Mouse (Mus musculus): ENCODE measurements around the gene Abcg1. TPM values are rescaled to one million over a fixed set of nuclear protein-coding genes. Genes with fewer than 3 reads are reported as not detected.

Gene Abcg1
- total RNA-seq, 2 experiments from 2014 or later: 7.9 to 8.9 TPM

DNA sequence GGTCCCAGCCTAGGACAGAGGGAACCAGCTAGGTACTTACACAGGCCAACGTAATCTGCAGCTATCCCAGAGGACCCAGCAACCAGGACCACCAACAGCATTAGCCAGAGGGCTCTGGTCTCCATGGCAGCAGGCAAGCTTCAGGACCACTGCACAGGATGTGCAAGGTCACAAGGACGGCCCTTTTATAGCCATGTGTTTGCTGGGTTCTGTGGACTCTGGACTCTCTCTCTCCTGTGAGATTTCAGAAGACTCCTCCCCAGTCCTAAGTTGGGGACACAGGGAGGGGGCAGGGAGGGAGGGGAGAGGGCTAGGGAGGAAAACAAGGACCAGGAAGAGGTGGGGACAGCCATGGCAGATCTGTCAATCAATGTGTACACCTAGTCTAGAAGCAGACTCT, 72.0 kb downstream of the Abcg1 start, which contains the start of gene Tff3:
Gene Tff3, minus strand, starts transcription at position 195 of the 400 bp plus-strand sequence.
- DNase-seq: no peak

DNA sequence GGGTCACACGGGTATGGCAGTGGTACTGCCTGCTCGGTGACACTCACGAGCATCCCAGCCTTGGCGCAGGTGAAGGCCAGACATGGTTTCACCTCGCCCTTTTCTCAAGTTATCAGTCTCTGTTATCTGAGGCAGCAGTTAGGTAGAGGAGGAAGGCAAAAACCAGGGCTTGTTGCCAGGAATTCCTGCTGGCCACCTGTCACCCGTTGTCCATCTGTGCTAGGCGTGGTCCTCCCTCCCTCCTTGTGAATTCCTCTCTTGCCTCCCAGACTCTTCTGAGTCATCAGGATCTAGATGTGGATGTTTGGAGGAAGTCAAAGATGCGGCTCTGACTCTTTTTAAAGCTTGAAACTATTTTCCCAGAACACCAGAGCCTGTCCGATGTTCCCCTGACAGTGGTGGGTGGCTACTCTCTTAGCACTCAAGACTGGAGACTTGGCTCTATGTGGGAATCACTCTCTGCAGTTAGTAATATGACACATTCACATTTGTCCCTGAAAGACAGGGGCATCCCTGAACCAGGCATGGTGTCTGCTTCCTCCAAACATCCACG, 73.9 kb downstream of the Abcg1 start:
- DNase-seq: no peak

DNA sequence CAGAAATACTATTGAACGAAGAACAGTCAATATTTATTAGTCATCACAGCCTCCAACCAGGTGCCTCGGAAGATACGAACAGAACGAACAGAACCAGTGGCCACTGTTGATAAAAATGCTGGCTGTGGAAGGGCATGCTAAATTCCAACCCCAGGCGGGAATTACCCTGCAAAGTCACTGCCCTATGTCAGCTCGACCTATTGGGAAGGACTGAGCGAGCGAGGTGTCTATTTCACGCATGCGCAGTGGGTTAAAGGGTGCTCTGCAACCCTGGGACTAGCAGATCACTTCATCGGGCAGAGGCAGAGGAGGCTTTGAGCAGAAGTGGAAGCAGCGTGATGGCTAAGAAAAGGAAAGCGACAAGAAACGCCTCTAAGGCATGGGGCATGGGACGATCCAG, 76.3 kb downstream of the Abcg1 start:
- DNase-seq: no peak

DNA sequence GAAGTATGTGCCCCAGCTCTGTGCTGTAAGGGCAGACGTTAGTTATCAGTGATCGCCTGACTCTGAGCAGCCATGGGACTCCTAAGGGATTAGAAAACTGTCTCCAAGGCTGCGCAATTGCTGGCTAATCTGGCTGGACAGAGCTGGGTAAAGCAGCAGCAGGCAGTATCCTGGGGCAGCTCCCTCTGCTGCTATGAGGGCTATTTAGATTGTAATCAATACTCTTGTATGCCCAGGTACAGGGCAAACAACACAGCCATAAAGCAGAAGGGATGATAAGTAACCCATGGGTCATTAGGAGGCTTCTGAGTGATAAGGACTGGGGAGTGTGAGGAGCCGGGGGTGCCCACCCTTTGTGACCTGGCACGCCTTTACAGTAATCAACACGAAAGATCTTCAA, 77.4 kb downstream of the Abcg1 start:
- DNase-seq: no peak

DNA sequence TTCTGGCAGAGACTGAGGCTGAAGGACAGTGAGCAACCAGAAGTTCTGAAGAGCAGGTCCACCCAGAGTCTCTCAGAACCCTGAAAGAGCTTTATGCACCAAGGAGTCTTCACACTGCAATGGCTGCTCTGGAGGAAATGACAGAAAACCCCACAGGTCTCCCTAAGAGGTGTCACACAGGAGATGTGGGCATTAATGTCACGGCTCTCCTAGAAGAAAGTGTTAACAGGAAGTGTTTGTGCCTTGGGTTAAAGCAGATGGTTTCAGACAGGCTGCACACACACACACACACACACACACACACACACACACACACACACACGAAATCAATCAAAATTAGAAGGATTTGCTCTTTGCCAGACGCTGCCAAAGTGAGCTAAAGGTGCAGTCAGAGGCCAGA, 78.8 kb downstream of the Abcg1 start:
- DNase-seq: no peak

DNA sequence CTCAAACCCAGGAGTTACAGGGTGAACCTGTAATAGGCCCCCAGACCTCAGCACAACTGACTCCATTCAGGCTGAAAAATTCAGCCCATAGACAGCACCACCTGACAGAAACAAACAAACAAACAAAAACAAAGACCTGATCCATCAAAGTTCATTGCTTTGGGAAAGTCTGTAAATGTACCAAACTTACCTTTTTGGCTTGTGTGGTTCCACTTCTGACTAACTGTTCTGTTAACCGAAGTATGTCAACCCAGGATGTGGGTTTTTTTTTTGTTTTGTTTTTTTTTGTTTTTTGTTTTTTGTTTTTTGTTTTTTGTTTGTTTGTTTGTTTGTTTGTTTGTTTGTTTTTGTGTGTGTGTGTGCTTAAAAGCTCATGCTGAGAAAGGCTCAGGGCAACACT, 79.3 kb downstream of the Abcg1 start:
- no peak for DNase-seq

DNA sequence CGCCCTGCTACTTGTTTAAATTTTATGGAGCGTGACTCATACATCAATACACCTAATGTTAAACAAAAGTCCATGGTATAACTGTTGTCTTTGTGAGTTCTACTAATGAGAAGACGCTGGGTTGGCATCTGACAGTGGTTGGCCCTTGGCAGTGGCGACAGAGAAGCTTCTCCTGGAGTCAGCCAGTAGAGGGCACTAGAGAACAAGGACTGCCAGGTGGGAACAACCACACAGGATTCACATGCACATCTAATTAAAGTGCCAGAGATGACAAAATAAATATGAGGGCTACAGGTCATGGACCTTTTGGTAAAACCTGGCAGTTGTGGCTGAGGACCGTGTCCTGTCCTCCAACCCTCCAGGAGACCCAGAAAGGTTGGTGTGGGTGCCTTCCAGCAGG, 80.9 kb downstream of the Abcg1 start:
- DNase-seq: peak; percentile 57 to 74

DNA sequence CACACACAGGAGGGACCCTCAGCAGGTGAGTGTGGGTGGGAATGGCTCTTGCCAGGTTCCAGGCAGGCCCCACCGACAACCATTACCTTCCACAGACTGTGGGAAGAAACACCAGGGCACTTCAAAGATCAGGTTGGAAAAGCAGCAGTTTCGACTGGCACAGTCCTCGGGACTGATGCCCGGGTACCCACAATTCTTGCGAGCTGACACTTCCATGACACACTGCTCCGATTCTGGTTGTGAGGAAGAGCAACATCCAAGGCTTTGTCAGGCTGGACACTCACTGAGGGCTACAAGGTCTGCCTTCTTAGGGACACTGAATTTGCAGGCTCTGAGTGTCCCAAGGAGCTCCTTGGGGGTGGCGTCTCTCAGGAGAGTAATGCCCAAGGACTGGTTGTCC, 84.6 kb downstream of the Abcg1 start:
- DNase-seq: no peak

DNA sequence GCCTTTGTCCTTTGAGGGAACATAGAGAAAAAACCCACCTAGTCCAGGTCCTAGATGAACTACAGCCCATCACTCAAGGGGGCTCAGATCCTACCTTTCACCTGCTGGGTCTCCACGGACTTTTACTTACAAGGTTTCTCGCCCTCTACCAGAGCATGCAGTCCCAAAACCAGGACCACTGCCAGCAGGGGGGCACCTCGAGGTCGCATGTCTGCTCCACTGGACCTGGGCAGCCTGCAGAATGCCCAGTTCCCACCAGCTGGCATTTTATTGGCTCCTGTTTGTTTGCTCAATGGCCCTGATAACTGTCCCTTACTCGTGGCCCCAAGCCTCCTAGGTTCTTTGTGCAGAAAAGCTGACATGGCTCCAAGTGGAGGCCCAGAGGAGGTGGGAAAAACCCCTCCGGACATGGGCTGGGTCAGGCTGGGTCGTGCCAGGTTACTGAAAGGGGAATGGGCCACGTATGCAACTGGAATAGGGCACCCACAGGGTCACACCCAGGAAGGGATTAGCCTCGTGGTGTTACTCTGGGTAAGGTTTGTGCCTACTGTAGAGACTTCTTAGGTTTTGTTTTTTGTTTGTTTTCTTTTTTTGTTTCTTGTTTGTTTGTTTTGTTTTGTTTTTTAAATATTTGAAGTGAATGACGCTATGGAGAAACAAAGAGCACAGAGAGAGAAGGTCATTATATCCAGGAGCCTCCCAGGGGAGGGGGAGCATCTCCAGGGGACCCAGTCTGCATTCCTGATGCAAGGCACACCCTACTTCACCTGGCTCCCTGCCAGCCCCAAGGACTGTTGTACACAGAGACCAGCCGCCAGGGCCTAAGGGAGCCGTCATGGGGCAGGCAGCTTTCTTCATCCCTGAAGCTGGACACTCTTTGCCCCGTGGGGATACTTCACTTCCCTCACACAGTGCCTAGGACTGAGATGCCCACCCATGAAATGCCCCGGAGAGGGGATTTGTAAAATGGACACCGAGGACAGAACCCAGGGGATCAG, 86.9 kb downstream of the Abcg1 start, which contains the start of gene Tff2:
Gene Tff2, minus strand, starts transcription at position 243 of the 998 bp plus-strand sequence.
- no peak for DNase-seq

DNA sequence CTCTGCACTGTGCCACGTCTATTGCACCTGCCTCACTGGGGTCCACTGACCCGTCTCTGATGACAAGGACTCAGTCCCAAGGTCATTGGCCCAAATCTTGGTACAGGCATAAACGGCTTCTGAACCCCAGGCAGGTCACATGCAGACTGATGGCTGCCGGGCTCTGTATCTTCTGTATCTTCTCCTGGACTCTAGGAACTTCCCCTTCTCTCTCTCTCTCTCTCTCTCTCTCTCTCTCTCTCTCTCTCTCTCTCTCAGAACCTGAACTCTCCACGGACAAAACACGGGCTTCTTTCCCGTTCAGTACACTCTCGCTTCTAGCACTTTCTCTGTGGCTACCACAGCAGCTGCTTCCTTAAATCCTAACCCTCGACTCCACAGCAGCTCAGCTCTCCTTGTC, 88.5 kb downstream of the Abcg1 start:
- DNase-seq: no peak

DNA sequence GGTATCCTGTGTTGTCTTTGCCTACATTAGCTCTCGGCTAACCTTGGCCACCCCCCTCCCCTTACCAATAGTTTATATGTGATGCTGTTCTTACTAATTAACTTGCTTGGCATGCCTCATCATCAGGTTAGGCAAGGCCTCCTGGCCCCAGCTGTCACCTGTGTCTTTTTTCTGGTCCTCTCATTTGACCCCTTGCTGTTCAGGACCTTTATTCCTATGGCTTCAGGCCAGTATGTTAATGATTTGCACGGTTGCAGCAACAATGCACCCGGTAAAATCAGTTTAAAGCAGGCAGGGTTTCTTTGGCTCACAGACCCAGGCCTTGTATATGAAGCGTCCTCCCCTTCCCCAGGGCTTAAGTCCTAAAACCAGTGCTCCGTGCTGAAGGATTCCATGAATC, 95.0 kb downstream of the Abcg1 start:
- no peak for DNase-seq

DNA sequence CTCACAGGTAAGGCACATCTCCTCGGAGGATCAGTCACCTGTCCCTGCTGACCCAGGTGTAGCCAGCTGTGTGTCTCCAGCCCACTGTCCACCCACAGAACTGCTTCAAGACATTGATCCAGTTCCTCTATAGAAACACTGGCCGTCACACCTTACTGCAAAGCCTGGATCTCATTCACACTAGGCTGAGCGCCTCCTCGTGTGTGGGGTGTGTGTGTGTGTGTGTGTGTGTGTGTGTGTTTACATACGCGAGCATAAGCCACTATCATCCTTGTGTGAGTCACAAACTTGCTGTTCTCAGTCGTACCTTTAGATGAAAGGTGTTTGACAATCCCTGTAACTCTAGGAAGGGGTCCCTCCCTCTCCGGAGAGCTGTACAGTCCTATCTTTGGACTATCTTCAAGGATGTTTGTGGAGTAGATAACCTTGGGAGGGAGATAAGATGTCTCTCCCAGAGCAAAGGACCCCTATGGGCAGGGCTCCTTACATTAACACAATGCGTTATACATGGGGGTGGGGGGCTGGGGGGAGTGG, 95.6 kb downstream of the Abcg1 start:
- no peak for DNase-seq

DNA sequence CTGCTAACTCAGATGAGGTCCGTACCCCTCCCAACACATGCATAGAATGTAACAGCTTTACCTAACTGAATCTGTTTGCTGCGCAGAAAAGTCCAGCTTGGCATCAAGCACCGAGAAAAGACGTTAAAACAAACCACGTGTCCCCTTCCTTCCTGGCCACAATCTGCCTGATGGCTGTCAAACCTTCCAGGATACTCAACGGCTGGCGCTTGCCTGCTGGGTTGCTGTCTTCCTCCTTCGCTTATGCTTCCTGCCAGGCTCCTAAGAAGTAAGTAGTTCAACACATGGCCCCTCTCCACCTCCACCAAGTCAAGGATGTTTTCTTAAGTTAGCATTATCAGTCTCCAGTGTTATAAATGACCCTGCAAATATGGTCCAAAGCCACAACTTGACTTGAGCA, 96.3 kb downstream of the Abcg1 start:
- DNase-seq: no peak

DNA sequence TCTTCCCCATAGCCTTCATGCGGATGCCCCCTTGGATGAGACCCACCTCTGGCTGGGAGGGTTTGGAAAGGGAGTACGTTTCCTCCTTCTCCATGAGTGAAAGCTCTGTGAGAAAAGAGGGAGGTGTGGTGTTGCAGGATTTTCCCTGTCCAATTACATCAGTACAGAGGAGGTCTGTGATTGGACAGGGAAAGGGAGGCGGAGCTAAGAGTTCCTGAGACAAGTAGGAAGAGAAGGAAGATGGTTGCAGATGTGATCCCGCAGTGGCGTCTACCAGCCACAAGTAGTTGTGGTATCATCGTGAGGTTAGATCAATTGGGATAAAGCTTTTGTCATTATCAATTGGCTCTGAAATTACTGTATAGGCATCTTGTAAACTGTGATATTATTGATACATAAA, 100.4 kb downstream of the Abcg1 start:
- DNase-seq: no peak

DNA sequence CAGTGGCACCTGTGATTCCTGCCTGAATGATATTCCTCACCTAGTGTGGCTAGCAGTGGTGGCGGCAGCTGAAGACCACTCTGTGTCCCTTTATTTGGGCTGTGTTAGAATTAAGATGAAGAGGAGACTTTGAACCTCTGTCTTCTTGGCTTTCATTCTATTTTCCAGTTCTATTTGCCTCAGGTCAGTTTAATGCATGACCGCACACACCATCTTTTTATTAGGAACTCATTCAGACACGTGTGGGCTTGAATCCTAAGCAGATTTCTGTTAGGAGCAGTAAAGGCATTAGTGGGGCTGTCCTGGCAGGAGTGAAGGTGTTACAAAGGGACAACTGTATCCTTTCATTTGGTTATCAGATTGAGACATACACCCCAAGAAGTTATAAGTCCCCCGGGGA, 102.8 kb downstream of the Abcg1 start:
- DNase-seq: no peak

DNA sequence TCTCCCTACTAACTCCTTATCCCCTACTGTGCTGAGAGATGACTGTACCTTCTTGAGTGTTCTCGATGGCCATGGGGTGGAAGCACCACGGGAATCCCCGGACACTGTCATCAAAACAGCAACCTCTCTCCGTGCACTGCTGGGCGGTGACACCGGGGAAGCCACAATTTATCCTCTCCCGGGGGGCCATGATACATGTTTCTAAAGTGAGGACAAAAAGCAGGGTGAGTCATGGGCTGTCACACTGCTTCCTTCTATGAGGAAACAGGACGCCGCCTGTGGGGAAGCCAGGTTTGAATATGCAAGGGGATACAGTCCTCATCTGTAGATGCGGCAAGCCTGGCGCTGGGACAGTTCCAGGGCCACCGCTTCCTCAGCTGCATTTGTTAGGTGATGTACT, 105.1 kb downstream of the Abcg1 start:
- DNase-seq: no peak

DNA sequence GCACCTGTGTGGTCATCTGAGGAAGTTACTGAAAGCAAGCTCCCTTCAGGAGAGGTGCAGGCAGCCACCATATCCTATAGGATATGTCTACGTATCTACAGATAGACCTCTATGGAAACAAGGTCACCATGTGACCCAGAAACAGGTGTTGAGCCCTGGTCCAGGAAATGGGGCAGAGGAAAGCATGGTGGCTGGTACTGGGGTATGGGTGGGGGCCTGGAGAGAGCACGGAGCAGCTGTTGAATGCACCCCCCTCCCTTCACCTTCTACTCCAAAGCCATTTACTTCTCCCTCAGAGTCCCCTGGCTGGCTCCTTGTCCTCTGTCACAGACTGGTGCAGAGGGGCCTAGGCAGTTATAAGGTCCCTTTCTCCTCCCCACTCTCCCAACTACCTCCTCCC, 106.3 kb downstream of the Abcg1 start:
- DNase-seq: no peak

DNA sequence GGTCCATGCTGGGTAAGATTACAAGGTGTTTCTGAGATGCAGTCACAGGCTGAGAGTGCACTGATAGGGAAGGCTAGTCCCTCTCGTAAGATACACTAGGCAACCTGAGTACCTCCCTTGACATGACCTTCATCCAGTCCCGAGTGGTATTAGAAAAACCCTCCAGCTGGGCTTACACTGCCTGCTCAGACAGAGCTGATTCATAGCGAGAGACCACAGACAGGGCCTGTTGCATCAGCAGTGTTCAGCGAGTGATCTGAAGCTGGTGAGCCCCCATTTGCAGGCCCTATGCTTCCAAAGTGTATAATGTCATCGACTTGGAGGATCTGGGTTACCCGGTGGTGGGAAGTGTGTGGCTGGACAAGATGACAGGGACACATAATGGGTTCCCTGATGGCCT, 107.7 kb downstream of the Abcg1 start, which contains the start of gene Tff1:
Gene Tff1, minus strand, starts transcription at position 151 of the 400 bp plus-strand sequence.
- no peak for DNase-seq

Other genes starting within 250 kb of the Abcg1 start
- gene Glp1r, start 155.9 kb upstream of the Abcg1 start, total RNA-seq (2021): under 1 TPM; 0.12 to 0.41 TPM
- not detected for gene Umodl1, start 103.0 kb upstream of the Abcg1 start, total RNA-seq (2021)
- not detected for gene Tff3, start 72.0 kb downstream of the Abcg1 start, total RNA-seq (2021)
- not detected for gene Tff2, start 86.6 kb downstream of the Abcg1 start, total RNA-seq (2021)
- not detected for gene Tff1, start 107.6 kb downstream of the Abcg1 start, total RNA-seq (2021)
- not detected for gene Tmprss3, start 141.3 kb downstream of the Abcg1 start, total RNA-seq (2021)
- gene Ubash3a, start 150.2 kb downstream of the Abcg1 start, total RNA-seq (2021): under 1 TPM in 1 of 2 experiments, not detected in 1; 0.54 TPM
- 1 to 10 TPM in 1 of 2 experiments, under 1 TPM in 1; 0.79 to 1.7 TPM for gene Rsph1, start 219.7 kb downstream of the Abcg1 start, total RNA-seq (2021)
- gene Slc37a1, start 229.1 kb downstream of the Abcg1 start, total RNA-seq (2021): 10 to 100 TPM in 1 of 2 experiments, 1 to 10 TPM in 1; 7.5 to 10.3 TPM

Data from heart, adult 18-20 months (tissue).